Mouse (Mus musculus): ENCODE measurements around the gene Gja8. TPM values are rescaled to one million over a fixed set of nuclear protein-coding genes. Genes with fewer than 3 reads are reported as not detected.

Gene Gja8
- polyA plus RNA-seq, 1 experiment from 2014 or later, result 0.16 TPM

- H3K4me2 ChIP-seq (replicated peaks; ENCODE audit: low read depth, low read length), result no peak overlapping the region
- no peak overlapping the region for H3K27ac ChIP-seq (ENCODE audit: low read depth, low read length)
- no peak for ATAC-seq (ENCODE audit: low FRiP score, low TSS enrichment)
- WGBS, result 94% methylated on average over 14 of the region's 14 CpGs
- H3K4me1 ChIP-seq (ENCODE audit: control insufficient read depth, insufficient read depth, low read length), result no peaks in the 10 kb centered on the region
- H3K27me3 ChIP-seq (ENCODE audit: control insufficient read depth, insufficient read depth, low read length), result no peaks in the 10 kb centered on the region
- H3K9ac ChIP-seq (ENCODE audit: low read depth, low read length), result no peak overlapping the region
- peaks cover 41% of the 10 kb centered on the region for H3K36me3 ChIP-seq (ENCODE audit: control insufficient read depth, insufficient read depth, low read length)
- no peaks in the 10 kb centered on the region for H3K9me3 ChIP-seq (ENCODE audit: control insufficient read depth, low read length)
- no peak overlapping the region for H3K4me3 ChIP-seq (ENCODE audit: low read length)
These were observed 43.6 kb downstream of the Gja8 start for GRCm38 (mm10) chr3:96882061-96882849.

- H3K9me3 ChIP-seq (ENCODE audit: control insufficient read depth, low read length), result no peaks in the 10 kb centered on the region
- ATAC-seq (ENCODE audit: low FRiP score, low TSS enrichment), result no peak
- H3K9ac ChIP-seq (ENCODE audit: low read depth, low read length), result no peak overlapping the region
- no peak overlapping the region for H3K27ac ChIP-seq (ENCODE audit: low read depth, low read length)
- no peak overlapping the region for H3K4me3 ChIP-seq (ENCODE audit: low read length)
- H3K27me3 ChIP-seq (ENCODE audit: control insufficient read depth, insufficient read depth, low read length), result no peaks in the 10 kb centered on the region
- H3K36me3 ChIP-seq (ENCODE audit: control insufficient read depth, insufficient read depth, low read length), result peaks cover 36% of the 10 kb centered on the region
- 69% methylated on average over 6 of the region's 6 CpGs for WGBS
- H3K4me2 ChIP-seq (replicated peaks; ENCODE audit: low read depth, low read length), result no peak overlapping the region
- H3K4me1 ChIP-seq (ENCODE audit: control insufficient read depth, insufficient read depth, low read length), result no peaks in the 10 kb centered on the region
These were observed 44.3 kb downstream of the Gja8 start for GRCm38 (mm10) chr3:96881557-96881956.

- H3K36me3 ChIP-seq (ENCODE audit: control insufficient read depth, insufficient read depth, low read length), result peaks cover 35% of the 10 kb centered on the region
- H3K4me3 ChIP-seq (ENCODE audit: low read length), result no peak overlapping the region
- H3K4me1 ChIP-seq (ENCODE audit: control insufficient read depth, insufficient read depth, low read length), result no peaks in the 10 kb centered on the region
- H3K4me2 ChIP-seq (replicated peaks; ENCODE audit: low read depth, low read length), result no peak overlapping the region
- no peak overlapping the region for H3K9ac ChIP-seq (ENCODE audit: low read depth, low read length)
- H3K9me3 ChIP-seq (ENCODE audit: control insufficient read depth, low read length), result no peaks in the 10 kb centered on the region
- no peak for ATAC-seq (ENCODE audit: low FRiP score, low TSS enrichment)
- H3K27ac ChIP-seq (ENCODE audit: low read depth, low read length), result no peak overlapping the region
- no peaks in the 10 kb centered on the region for H3K27me3 ChIP-seq (ENCODE audit: control insufficient read depth, insufficient read depth, low read length)
- 91% methylated on average over 4 of the region's 4 CpGs for WGBS
These were observed 45.4 kb downstream of the Gja8 start for GRCm38 (mm10) chr3:96880385-96880784.

- Histone ChIP-seq H3K27ac (ENCODE audit: low read depth, low read length) (no peak overlapping the region), H3K36me3 (ENCODE audit: control insufficient read depth, insufficient read depth, low read length) (peaks cover 42% of the 10 kb centered on the region), H3K4me2 (replicated peaks; ENCODE audit: low read depth, low read length) (no peak overlapping the region), H3K9ac (ENCODE audit: low read depth, low read length) (no peak overlapping the region), H3K27me3 (ENCODE audit: control insufficient read depth, insufficient read depth, low read length) (no peaks in the 10 kb centered on the region), H3K4me3 (ENCODE audit: low read length) (no peak overlapping the region), H3K9me3 (ENCODE audit: control insufficient read depth, low read length) (no peaks in the 10 kb centered on the region), H3K4me1 (ENCODE audit: control insufficient read depth, insufficient read depth, low read length) (no peaks in the 10 kb centered on the region)
- 89% methylated on average over 9 of the region's 9 CpGs for WGBS
- no peak for ATAC-seq (ENCODE audit: low FRiP score, low TSS enrichment)
These were observed 46.3 kb downstream of the Gja8 start for GRCm38 (mm10) chr3:96879536-96879935.

- Histone ChIP-seq H3K9ac (ENCODE audit: low read depth, low read length) (no peak overlapping the region), H3K9me3 (ENCODE audit: control insufficient read depth, low read length) (no peaks in the 10 kb centered on the region), H3K36me3 (ENCODE audit: control insufficient read depth, insufficient read depth, low read length) (peaks cover 54% of the 10 kb centered on the region), H3K4me3 (ENCODE audit: low read length) (no peak overlapping the region), H3K27me3 (ENCODE audit: control insufficient read depth, insufficient read depth, low read length) (no peaks in the 10 kb centered on the region), H3K27ac (ENCODE audit: low read depth, low read length) (no peak overlapping the region), H3K4me1 (ENCODE audit: control insufficient read depth, insufficient read depth, low read length) (no peaks in the 10 kb centered on the region), H3K4me2 (replicated peaks; ENCODE audit: low read depth, low read length) (no peak overlapping the region)
- WGBS, result 64% methylated on average over 7 of the region's 7 CpGs
- no peak for ATAC-seq (ENCODE audit: low FRiP score, low TSS enrichment)
These were observed 50.8 kb downstream of the Gja8 start for GRCm38 (mm10) chr3:96874808-96875571.

- WGBS, result 96% methylated on average over 8 of the region's 8 CpGs
- ATAC-seq (ENCODE audit: low FRiP score, low TSS enrichment), result no peak
- Histone ChIP-seq H3K9ac (ENCODE audit: low read depth, low read length) (no peak overlapping the region), H3K9me3 (ENCODE audit: control insufficient read depth, low read length) (no peaks in the 10 kb centered on the region), H3K27ac (ENCODE audit: low read depth, low read length) (no peak overlapping the region), H3K36me3 (ENCODE audit: control insufficient read depth, insufficient read depth, low read length) (peaks cover 68% of the 10 kb centered on the region), H3K4me1 (ENCODE audit: control insufficient read depth, insufficient read depth, low read length) (no peaks in the 10 kb centered on the region), H3K27me3 (ENCODE audit: control insufficient read depth, insufficient read depth, low read length) (no peaks in the 10 kb centered on the region), H3K4me3 (ENCODE audit: low read length) (no peak overlapping the region), H3K4me2 (replicated peaks; ENCODE audit: low read depth, low read length) (no peak overlapping the region)
These were observed 53.3 kb downstream of the Gja8 start for GRCm38 (mm10) chr3:96872501-96872900.

- ATAC-seq (ENCODE audit: low FRiP score, low TSS enrichment), result no peak
- Histone ChIP-seq H3K36me3 (ENCODE audit: control insufficient read depth, insufficient read depth, low read length) (peaks cover 68% of the 10 kb centered on the region), H3K4me3 (ENCODE audit: low read length) (no peak overlapping the region)
These were observed 54.8 kb downstream of the Gja8 start for GRCm38 (mm10) chr3:96871070-96871469.

GRCm38 (mm10) chr3:96870270-96870669 lies 55.5 kb downstream of the Gja8 start:
- ATAC-seq (ENCODE audit: low FRiP score, low TSS enrichment), result no peak
- no peak overlapping the region for H3K4me3 ChIP-seq (ENCODE audit: low read length)
- H3K4me1 ChIP-seq (ENCODE audit: control insufficient read depth, insufficient read depth, low read length), result no peaks in the 10 kb centered on the region
- H3K27me3 ChIP-seq (ENCODE audit: control insufficient read depth, insufficient read depth, low read length), result no peaks in the 10 kb centered on the region
- no peak overlapping the region for H3K9ac ChIP-seq (ENCODE audit: low read depth, low read length)
- H3K4me2 ChIP-seq (replicated peaks; ENCODE audit: low read depth, low read length), result no peak overlapping the region
- peaks cover 66% of the 10 kb centered on the region for H3K36me3 ChIP-seq (ENCODE audit: control insufficient read depth, insufficient read depth, low read length)
- H3K9me3 ChIP-seq (ENCODE audit: control insufficient read depth, low read length), result no peaks in the 10 kb centered on the region
- H3K27ac ChIP-seq (ENCODE audit: low read depth, low read length), result no peak overlapping the region
- WGBS, result 93% methylated on average over 2 of the region's 2 CpGs

More at GRCm38 (mm10) chr3:96871070-96871469, 54.8 kb downstream of the Gja8 start:
- Histone ChIP-seq H3K27me3 (ENCODE audit: control insufficient read depth, insufficient read depth, low read length) (no peaks in the 10 kb centered on the region), H3K4me2 (replicated peaks; ENCODE audit: low read depth, low read length) (no peak overlapping the region), H3K9me3 (ENCODE audit: control insufficient read depth, low read length) (no peaks in the 10 kb centered on the region), H3K4me1 (ENCODE audit: control insufficient read depth, insufficient read depth, low read length) (no peaks in the 10 kb centered on the region), H3K9ac (ENCODE audit: low read depth, low read length) (no peak overlapping the region), H3K27ac (ENCODE audit: low read depth, low read length) (no peak overlapping the region)
- WGBS, result 89% methylated on average over 8 of the region's 8 CpGs

GRCm38 (mm10) chr3:96869091-96869490 lies 56.7 kb downstream of the Gja8 start:
- Histone ChIP-seq H3K4me3 (ENCODE audit: low read length) (no peak overlapping the region), H3K9ac (ENCODE audit: low read depth, low read length) (no peak overlapping the region), H3K4me2 (replicated peaks; ENCODE audit: low read depth, low read length) (no peak overlapping the region), H3K27me3 (ENCODE audit: control insufficient read depth, insufficient read depth, low read length) (no peaks in the 10 kb centered on the region), H3K4me1 (ENCODE audit: control insufficient read depth, insufficient read depth, low read length) (no peaks in the 10 kb centered on the region), H3K9me3 (ENCODE audit: control insufficient read depth, low read length) (no peaks in the 10 kb centered on the region), H3K36me3 (ENCODE audit: control insufficient read depth, insufficient read depth, low read length) (peaks cover 59% of the 10 kb centered on the region), H3K27ac (ENCODE audit: low read depth, low read length) (no peak overlapping the region)
- 95% methylated on average over 7 of the region's 7 CpGs for WGBS
- ATAC-seq (ENCODE audit: low FRiP score, low TSS enrichment), result no peak

Measured in kidney, embryonic 14.5 days (tissue).